Mouse (Mus musculus) neural tube, embryonic 13.5 days (tissue): ENCODE measurements around the gene Tubg2. TPM values are rescaled to one million over a fixed set of nuclear protein-coding genes. Genes with fewer than 3 reads are reported as not detected.

ENCODE experiments used
- ATAC-seq: fragments of 200-750 bp; cut with Nextera tagmentation; 2 replicates; pipeline ENCODE4 v1.8.0; 2017; ENCODE audit warnings: low read depth, mild to moderate bottlenecking, moderate TSS enrichment, moderate library complexity
- H3K27ac ChIP-seq: fragments of 300-500 bp; sonication (generic); replicated peaks from 2 replicates; pipeline ENCODE4 v1.5.1; 2015; ENCODE audit warnings: moderate library complexity, mild to moderate bottlenecking, inconsistent platforms
- H3K27me3 ChIP-seq: fragments of 300-500 bp; sonication (generic); 2 replicates; pipeline ENCODE4 v1.6.1; 2015; ENCODE audit warnings: mild to moderate bottlenecking, inconsistent platforms
- H3K36me3 ChIP-seq: fragments of 300-500 bp; sonication (generic); 2 replicates; pipeline ENCODE4 v1.6.1; 2015; ENCODE audit warnings: mild to moderate bottlenecking, inconsistent platforms
- H3K4me1 ChIP-seq: fragments of 300-500 bp; sonication (generic); replicated peaks from 2 replicates; pipeline ENCODE4 v1.6.1; 2015; ENCODE audit warnings: inconsistent platforms
- H3K4me2 ChIP-seq: fragments of 300-500 bp; sonication (generic); 2 replicates; pipeline ENCODE4 v1.6.1; 2015; ENCODE audit warnings: inconsistent platforms, mild to moderate bottlenecking, moderate library complexity
- H3K4me3 ChIP-seq: fragments of 300-500 bp; sonication (generic); 2 replicates; pipeline ENCODE4 v1.5.1; 2015; ENCODE audit warnings: mild to moderate bottlenecking, inconsistent platforms
- H3K9ac ChIP-seq: fragments of 300-500 bp; sonication (generic); 2 replicates; pipeline ENCODE4 v1.6.1; 2015; ENCODE audit warnings: moderate library complexity, mild to moderate bottlenecking, inconsistent platforms
- H3K9me3 ChIP-seq: fragments of 300-500 bp; sonication (generic); 2 replicates; pipeline ENCODE4 v1.6.1; 2016; ENCODE audit warnings: inconsistent platforms
- WGBS: fragments of 180-500 bp; shearing (Covaris S2); methylation state at CpG from one replicate; pipeline ENCODE4 v1.1.7; 2015; 5-methylcytosine and 5-hydroxymethylcytosine counted together
- polyA plus RNA-seq: library from polyadenylated mRNA; unstranded; fragments of >200 nt; fragmentation: Nextera tagmentation; extraction: Ambion mirVana; gene quantifications from 2 replicates; pipeline ENCODE4 v1.2.1, GENCODE M21; 2015

Gene Tubg2
- polyA plus RNA-seq, 1 experiment from 2014 or later, result 38.9 TPM

- peak overlapping the region; percentile 76 for H3K4me2 ChIP-seq
- peaks cover 65% of the 10 kb centered on the region for H3K27me3 ChIP-seq
- no peak overlapping the region for H3K27ac ChIP-seq
- H3K4me1 ChIP-seq, result peaks cover 67% of the 10 kb centered on the region
- H3K36me3 ChIP-seq, result peaks cover 27% of the 10 kb centered on the region
- ATAC-seq, result no peak
- no peaks in the 10 kb centered on the region for H3K9me3 ChIP-seq
- peak overlapping the region; percentile 63 for H3K4me3 ChIP-seq
- WGBS, result 13% methylated on average over 17 of the region's 17 CpGs
- H3K9ac ChIP-seq, result peak overlapping the region; percentile 78
Measured at GRCm38 (mm10) chr11:101169301-101170107, 13.8 kb downstream of the Tubg2 start.

- Histone ChIP-seq H3K27ac (peak within 1 kb of the TSS; percentile 79), H3K4me3 (peak within 1 kb of the TSS; percentile 63), H3K27me3 (peaks cover 65% of the 10 kb centered on the region), H3K36me3 (peaks cover 24% of the 10 kb centered on the region), H3K4me1 (peaks cover 73% of the 10 kb centered on the region), H3K9ac (peak within 1 kb of the TSS; percentile 78), H3K9me3 (no peaks in the 10 kb centered on the region), H3K4me2 (peak within 1 kb of the TSS; percentile 76)
- no peak for ATAC-seq
- WGBS, result 2% methylated on average over 35 of the region's 35 CpGs
Measured at GRCm38 (mm10) chr11:101170354-101170810, 14.7 kb downstream of the Tubg2 start, which contains the start of gene Cntnap1. Gene Cntnap1, plus strand, starts transcription at chr11:101170523.

GRCm38 (mm10) chr11:101170811-101171610 is 15.3 kb downstream of the Tubg2 start, which contains the start of gene Plekhh3:
Gene Plekhh3, minus strand, starts transcription at chr11:101171351.
- WGBS, result under 1% methylated on average over 48 of the region's 50 CpGs
- ATAC-seq, result peak; percentile 97
- Histone ChIP-seq H3K4me1 (peaks cover 78% of the 10 kb centered on the region), H3K27me3 (peaks cover 63% of the 10 kb centered on the region), H3K4me3 (peak within 1 kb of the TSS; percentile 63), H3K9me3 (no peaks in the 10 kb centered on the region), H3K9ac (peak within 1 kb of the TSS; percentile 78), H3K27ac (peak within 1 kb of the TSS; percentile 90), H3K36me3 (peaks cover 20% of the 10 kb centered on the region), H3K4me2 (peak within 1 kb of the TSS; percentile 87)

GRCm38 (mm10) chr11:101171721-101172433 is 16.2 kb downstream of the Tubg2 start:
- ATAC-seq, result peak; percentile 73
- Histone ChIP-seq H3K27me3 (peaks cover 60% of the 10 kb centered on the region), H3K9ac (peak overlapping the region; percentile 73), H3K4me3 (peak overlapping the region; percentile 53), H3K9me3 (no peaks in the 10 kb centered on the region), H3K36me3 (peaks cover 11% of the 10 kb centered on the region), H3K4me2 (peak overlapping the region; percentile 87), H3K27ac (peak overlapping the region; percentile 90), H3K4me1 (peaks cover 86% of the 10 kb centered on the region)
- under 1% methylated on average over 31 of the region's 31 CpGs for WGBS

- no peak for ATAC-seq
- H3K27ac ChIP-seq, result peak overlapping the region; percentile 90
- peaks cover 6% of the 10 kb centered on the region for H3K36me3 ChIP-seq
- H3K4me3 ChIP-seq, result peak overlapping the region; percentile 53
- H3K9me3 ChIP-seq, result no peaks in the 10 kb centered on the region
- H3K4me2 ChIP-seq, result peak overlapping the region; percentile 87
- H3K27me3 ChIP-seq, result peaks cover 60% of the 10 kb centered on the region
- peaks cover 92% of the 10 kb centered on the region for H3K4me1 ChIP-seq
- WGBS, result 15% methylated on average over 5 of the region's 5 CpGs
- H3K9ac ChIP-seq, result peak overlapping the region; percentile 73
Measured at GRCm38 (mm10) chr11:101172434-101172815, 16.7 kb downstream of the Tubg2 start.

GRCm38 (mm10) chr11:101173112-101173511 is 17.4 kb downstream of the Tubg2 start:
- ATAC-seq, result no peak
- no peak overlapping the region for H3K4me3 ChIP-seq
- peak overlapping the region; percentile 66 for H3K4me2 ChIP-seq
- WGBS, result 5% methylated on average over 11 of the region's 11 CpGs
- H3K27me3 ChIP-seq, result peaks cover 60% of the 10 kb centered on the region
- H3K4me1 ChIP-seq, result peaks cover 92% of the 10 kb centered on the region
- H3K27ac ChIP-seq, result no peak overlapping the region
- H3K9ac ChIP-seq, result 0 out of 2 replicates have a peak overlapping the region, but pooled peaks have one; percentile 67
- no peaks in the 10 kb centered on the region for H3K36me3 ChIP-seq
- no peaks in the 10 kb centered on the region for H3K9me3 ChIP-seq

- Histone ChIP-seq H3K9ac (peak overlapping the region; percentile 67), H3K9me3 (no peaks in the 10 kb centered on the region), H3K27ac (peak overlapping the region; percentile 75), H3K4me1 (peaks cover 89% of the 10 kb centered on the region), H3K36me3 (no peaks in the 10 kb centered on the region), H3K4me3 (peak overlapping the region; percentile 39), H3K4me2 (peak overlapping the region; percentile 66), H3K27me3 (peaks cover 60% of the 10 kb centered on the region)
- ATAC-seq, result peak; percentile 40
- under 1% methylated on average over 61 of the region's 61 CpGs for WGBS
Measured at GRCm38 (mm10) chr11:101173631-101174388, 18.1 kb downstream of the Tubg2 start.

- peaks cover 84% of the 10 kb centered on the region for H3K4me1 ChIP-seq
- peaks cover 60% of the 10 kb centered on the region for H3K27me3 ChIP-seq
- 20% methylated on average over 9 of the region's 9 CpGs for WGBS
- H3K27ac ChIP-seq, result peak overlapping the region; percentile 75
- H3K4me3 ChIP-seq, result peak overlapping the region; percentile 39
- H3K9me3 ChIP-seq, result no peaks in the 10 kb centered on the region
- H3K36me3 ChIP-seq, result no peaks in the 10 kb centered on the region
- no peak for ATAC-seq
- H3K4me2 ChIP-seq, result peak overlapping the region; percentile 66
- peak overlapping the region; percentile 67 for H3K9ac ChIP-seq
Measured at GRCm38 (mm10) chr11:101174389-101174745, 18.7 kb downstream of the Tubg2 start.

- Histone ChIP-seq H3K36me3 (no peaks in the 10 kb centered on the region), H3K4me1 (peaks cover 77% of the 10 kb centered on the region), H3K9me3 (no peaks in the 10 kb centered on the region), H3K9ac (peak within 1 kb of the TSS; percentile 76), H3K27ac (peak within 1 kb of the TSS; percentile 75), H3K4me2 (peak within 1 kb of the TSS; percentile 66), H3K27me3 (peaks cover 58% of the 10 kb centered on the region), H3K4me3 (peak within 1 kb of the TSS; percentile 39)
- ATAC-seq, result no peak
- 21% methylated on average over 14 of the region's 14 CpGs for WGBS
Measured at GRCm38 (mm10) chr11:101174851-101175628, 19.3 kb downstream of the Tubg2 start, which contains the start of gene Ccr10. Gene Ccr10, minus strand, starts transcription at chr11:101175443.

- Histone ChIP-seq H3K9me3 (no peaks in the 10 kb centered on the region), H3K4me2 (peak overlapping the region; percentile 66), H3K9ac (peak overlapping the region; percentile 76), H3K27me3 (peaks cover 57% of the 10 kb centered on the region), H3K27ac (peak overlapping the region; percentile 75; the same call in 1 of the 2 replicates), H3K4me3 (peak overlapping the region; percentile 39), H3K4me1 (peaks cover 71% of the 10 kb centered on the region), H3K36me3 (no peaks in the 10 kb centered on the region)
- WGBS, result 8% methylated on average over 11 of the region's 11 CpGs
- ATAC-seq, result no peak
Measured at GRCm38 (mm10) chr11:101175636-101176116, 20.0 kb downstream of the Tubg2 start.
